ENCODE assay signal across 8 mouse cellular contexts in the genomic region with DNA sequence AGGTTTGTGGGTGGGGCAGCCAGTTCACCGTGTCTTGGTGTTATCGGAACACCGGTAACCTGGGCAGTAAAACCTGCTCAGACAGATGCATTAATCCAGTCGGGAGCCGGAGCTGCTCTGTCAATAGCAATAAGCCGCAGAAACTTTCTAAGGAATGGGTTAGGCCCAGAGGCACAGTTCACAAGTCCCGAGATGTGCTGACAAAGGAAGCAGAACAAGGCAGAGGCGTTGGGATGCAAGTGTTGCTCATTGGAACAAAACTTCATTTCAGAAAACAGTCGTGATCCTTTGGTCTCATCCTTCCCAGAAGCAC. TPM values are rescaled to one million over a fixed set of nuclear protein-coding genes. Genes with fewer than 3 reads are reported as not detected.
A peak's percentile ranks its signal among the peaks of the same experiment; 100 is the strongest.
DNase-seq lines count a peak whose midpoint lies in the region; ATAC-seq and TF ChIP-seq lines count a peak whose summit lies in the region.

No protein-coding gene starts in this region.

- TF ChIP-seq CTCF in spleen, adult 2 months (IDR thresholded peaks at IDR 0.05; ENCODE audit: extremely low read depth, insufficient read depth, insufficient read length, insufficient replicate concordance), result no peak

- 5% methylated on average over 9 of the region's 9 CpGs for WGBS in spleen, adult 2 months
- 4% methylated on average over 9 of the region's 9 CpGs for WGBS in limb, embryonic 15.5 days
- WGBS in stomach, embryonic 16.5 days, result 5% methylated on average over 9 of the region's 9 CpGs

- 0 out of 2 replicates have a peak, but pooled peaks have one; percentile 25 for ATAC-seq in limb, embryonic 15.5 days (ENCODE audit: insufficient number of reproducible peaks, low FRiP score, low TSS enrichment, low read depth)
- peak; percentile 88; the same call in 1 of the 2 replicates for ATAC-seq in stomach, embryonic 16.5 days (ENCODE audit: insufficient read depth, low FRiP score)
- no peak for ATAC-seq in erythroid progenitor cell, adult 5-6 weeks (replicated peaks; ENCODE audit: low FRiP score, poor library complexity, severe bottlenecking)

- no peaks in the 10 kb centered on the region for H3K9me3 ChIP-seq in limb, embryonic 15.5 days
- H3K9me3 ChIP-seq in stomach, embryonic 16.5 days (replicated peaks; ENCODE audit: control insufficient read depth, low read length), result no peaks in the 10 kb centered on the region

- peaks cover 6% of the 10 kb centered on the region; the same call in 1 of the 2 replicates for H3K27me3 ChIP-seq in spleen, adult 2 months (ENCODE audit: control insufficient read depth, insufficient read depth, low read length)
- peaks cover 25% of the 10 kb centered on the region for H3K27me3 ChIP-seq in limb, embryonic 15.5 days
- H3K27me3 ChIP-seq in stomach, embryonic 16.5 days (ENCODE audit: control insufficient read depth, insufficient read depth, low read length), result no peaks in the 10 kb centered on the region

- peak overlapping the region; percentile 69 for H3K9ac ChIP-seq in limb, embryonic 15.5 days
- H3K9ac ChIP-seq in stomach, embryonic 16.5 days (ENCODE audit: low read length), result peak overlapping the region; percentile 88

- H3K4me1 ChIP-seq in spleen, adult 2 months (ENCODE audit: control insufficient read depth, insufficient read depth, insufficient read length), result no peaks in the 10 kb centered on the region; the same call in 1 of the 2 replicates
- peaks cover 13% of the 10 kb centered on the region; the same call in 1 of the 2 replicates for H3K4me1 ChIP-seq in limb, embryonic 15.5 days
- 0 out of 2 replicates have a peak, but pooled peaks cover 2% of the 10 kb centered on the region for H3K4me1 ChIP-seq in stomach, embryonic 16.5 days (ENCODE audit: control insufficient read depth, insufficient read depth, low read length)

- no peaks in the 10 kb centered on the region for H3K36me3 ChIP-seq in spleen, adult 2 months (ENCODE audit: control insufficient read depth, insufficient read depth, low read length)
- H3K36me3 ChIP-seq in limb, embryonic 15.5 days, result no peaks in the 10 kb centered on the region
- no peaks in the 10 kb centered on the region for H3K36me3 ChIP-seq in stomach, embryonic 16.5 days (ENCODE audit: control insufficient read depth, insufficient read depth, low read length)

- peak overlapping the region; percentile 33; the same call in 1 of the 2 replicates for H3K27ac ChIP-seq in spleen, adult 2 months (ENCODE audit: insufficient read depth, low read length)
- peak overlapping the region; percentile 77 for H3K27ac ChIP-seq in limb, embryonic 15.5 days
- H3K27ac ChIP-seq in stomach, embryonic 16.5 days (ENCODE audit: low read length), result peak overlapping the region; percentile 94

- DNase-seq in embryo, embryonic 10.5 days (ENCODE audit: low spot score), result peak; percentile 58
- no peak for DNase-seq in embryo, embryonic 11 days
- no peak for DNase-seq in spleen, adult 2 months (ENCODE audit: low read depth in 1 of 2, low spot score in 2 of 2)
- no peak for DNase-seq in spleen, postnatal 14 days (ENCODE audit: low spot score in 2 of 2)
- no peak for DNase-seq in adrenal gland, adult (ENCODE audit: inconsistent age in 2 of 2, low spot score in 1 of 2)

- peak overlapping the region; percentile 91 for H3K4me2 ChIP-seq in limb, embryonic 15.5 days
- H3K4me2 ChIP-seq in stomach, embryonic 16.5 days (ENCODE audit: low read depth, low read length), result peak overlapping the region; percentile 89

- peak overlapping the region; percentile 79 for H3K4me3 ChIP-seq in spleen, adult 2 months (ENCODE audit: extremely low read depth, insufficient read depth, insufficient read length)
- peak overlapping the region; percentile 62 for H3K4me3 ChIP-seq in limb, embryonic 15.5 days
- peak overlapping the region; percentile 67 for H3K4me3 ChIP-seq in stomach, embryonic 16.5 days (replicated peaks; ENCODE audit: low read length)

- TF ChIP-seq POLR2A in spleen, adult 2 months (IDR thresholded peaks at IDR 0.05; ENCODE audit: low read depth, low read length), result no peak

RNA-seq across cellular contexts. Expression of a gene that starts 6.5 kb away (rescaled TPM):
- 0.09 and 0.20 TPM in 2 replicates for polyA plus RNA-seq in spleen, adult 2 months (2012; rRNA removed)
- polyA plus RNA-seq in limb, embryonic 15.5 days (2015; fragmentation: Nextera tagmentation; extraction: Ambion mirVana), result 6.7 and 7.2 TPM in 2 replicates
- polyA plus RNA-seq in stomach, embryonic 16.5 days (2015; fragmentation: Nextera tagmentation; extraction: Ambion mirVana), result 7.0 and 7.9 TPM in 2 replicates
- not detected in 2 replicates for total RNA-seq in erythroid progenitor cell, adult 5-6 weeks (2015; ENCODE audit: low replicate concordance)
- total RNA-seq in erythroid progenitor cell, adult 5-6 weeks (2017; ENCODE audit: low replicate concordance), result 1.0 and 5.4 TPM in 2 replicates

Comparison
In these comparisons a context has a peak if more than half of its experiments do, and no peak if none do; other contexts are left out.
1. H3K27ac ChIP-seq: peak in every context shown above with its lines; median percentile 94 in stomach, embryonic 16.5 days; 77 in limb, embryonic 15.5 days; 33 in spleen, adult 2 months.